Mouse (Mus musculus): ENCODE results near the gene Retreg1.

DNA sequence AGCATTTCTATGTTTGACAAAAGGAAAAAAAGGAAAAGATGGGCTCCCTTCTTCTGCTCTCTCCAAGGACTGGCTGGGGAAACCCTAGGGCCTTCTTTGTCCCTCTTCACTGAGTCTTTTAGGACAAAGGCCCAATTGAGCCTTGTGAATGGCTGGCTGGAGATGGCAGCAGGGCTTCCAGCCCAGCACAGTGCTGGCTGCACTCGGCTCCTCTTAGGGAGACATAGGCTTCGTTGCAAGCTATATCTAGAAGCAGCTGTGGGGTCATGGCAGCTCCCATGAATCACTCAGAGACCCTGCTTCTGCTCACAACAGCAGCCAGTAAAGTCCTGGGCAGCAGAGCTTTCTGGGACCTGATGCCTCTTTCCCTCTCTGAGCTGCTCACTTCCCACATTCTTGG lies 50.3 kb downstream of the Retreg1 start:
- no peak for TF ChIP-seq CTCF (IDR thresholded peaks at IDR 0.05; ENCODE audit: low read depth)
- no peak for TF ChIP-seq EP300 (IDR thresholded peaks at IDR 0.05; ENCODE audit: low read depth)

Measured in liver, embryonic 14.5 days (tissue).